Mouse (Mus musculus) ES-Bruce4 (cell line): ENCODE data around the gene Htr7. TPM values are rescaled to one million over a fixed set of nuclear protein-coding genes. Genes with fewer than 3 reads are reported as not detected.

Experiments
- H3K27ac ChIP-seq: 2 replicates; pipeline ENCODE4 v1.5.1; 2012; ENCODE audit warnings: low read length, inconsistent platforms; ENCODE audit not compliant: insufficient read depth
- H3K27me3 ChIP-seq: 2 replicates; pipeline ENCODE4 v1.6.1; 2012; ENCODE audit warnings: mild to moderate bottlenecking, low read length, inconsistent platforms; ENCODE audit not compliant: control insufficient read depth, poor library complexity, insufficient read depth, severe bottlenecking
- H3K36me3 ChIP-seq: 2 replicates; pipeline ENCODE4 v1.6.1; 2012; ENCODE audit warnings: inconsistent platforms, mild to moderate bottlenecking, low read length, moderate library complexity; ENCODE audit not compliant: control insufficient read depth, poor library complexity, insufficient read depth, severe bottlenecking
- H3K4me1 ChIP-seq: one replicate; pipeline ENCODE4 v1.8.1; 2011; ENCODE audit warnings: low read length; ENCODE audit not compliant: control insufficient read depth, insufficient read depth
- H3K4me3 ChIP-seq: 2 replicates; pipeline ENCODE4 v1.5.1; 2011; ENCODE audit warnings: low read depth, mild to moderate bottlenecking, low read length
- H3K9ac ChIP-seq: 2 replicates; pipeline ENCODE4 v1.6.1; 2012; ENCODE audit warnings: low read depth, mild to moderate bottlenecking, inconsistent platforms; ENCODE audit not compliant: poor library complexity, severe bottlenecking
- H3K9me3 ChIP-seq: replicated peaks from 2 replicates; pipeline ENCODE4 v1.6.1; 2012; ENCODE audit warnings: mild to moderate bottlenecking, low read length, inconsistent platforms; ENCODE audit not compliant: control insufficient read depth, poor library complexity, insufficient read depth, severe bottlenecking
- CTCF ChIP-seq: IDR thresholded peaks from one replicate; pipeline ENCODE4 v1.8.1; 2011; ENCODE audit warnings: low read depth, low read length
- EP300 ChIP-seq: IDR thresholded peaks from 2 replicates; pipeline ENCODE4 v1.6.1; 2011; ENCODE audit warnings: low read depth, low read length; ENCODE audit not compliant: insufficient read depth
- POLR2A ChIP-seq: IDR thresholded peaks from one replicate; pipeline ENCODE4 v1.8.1; 2011; ENCODE audit warnings: low read length; ENCODE audit not compliant: insufficient read depth
- polyA plus RNA-seq: library from polyadenylated mRNA; stranded (reverse); fragments of >200 nt; gene quantifications from 2 replicates; pipeline ENCODE4 v1.2.4, GENCODE M21; 2011; ENCODE audit warnings: low read depth; ENCODE audit not compliant: missing spikeins, insufficient read depth, insufficient read length

The Htr7 gene
- polyA plus RNA-seq, 1 experiment: not detected

GRCm38 (mm10) chr19:35997384-35997783 lies 59.9 kb downstream of the Htr7 start:
- TF ChIP-seq POLR2A: no peak
- TF ChIP-seq EP300: no peak
- TF ChIP-seq CTCF: no peak
- Histone ChIP-seq H3K9me3 (no peaks in the 10 kb centered on the region), H3K9ac (no peak overlapping the region), H3K27me3 (no peaks in the 10 kb centered on the region), H3K4me3 (no peak overlapping the region), H3K36me3 (no peaks in the 10 kb centered on the region), H3K4me1 (no peaks in the 10 kb centered on the region), H3K27ac (no peak overlapping the region)

GRCm38 (mm10) chr19:35987461-35987860 lies 69.8 kb downstream of the Htr7 start:
- no peaks in the 10 kb centered on the region for H3K9me3 ChIP-seq
- TF ChIP-seq CTCF (no peak), EP300 (no peak), POLR2A (no peak)
- H3K36me3 ChIP-seq: no peaks in the 10 kb centered on the region
- H3K27ac ChIP-seq: no peak overlapping the region
- no peaks in the 10 kb centered on the region for H3K4me1 ChIP-seq
- no peak overlapping the region for H3K9ac ChIP-seq
- no peak overlapping the region for H3K4me3 ChIP-seq
- no peaks in the 10 kb centered on the region for H3K27me3 ChIP-seq

- H3K4me3 ChIP-seq: no peak overlapping the region
- no peak overlapping the region for H3K27ac ChIP-seq
- no peaks in the 10 kb centered on the region for H3K36me3 ChIP-seq
- TF ChIP-seq EP300: no peak
- no peak for TF ChIP-seq CTCF
- TF ChIP-seq POLR2A: no peak
- no peaks in the 10 kb centered on the region for H3K4me1 ChIP-seq
- H3K9me3 ChIP-seq: no peaks in the 10 kb centered on the region
- H3K9ac ChIP-seq: no peak overlapping the region
- no peaks in the 10 kb centered on the region for H3K27me3 ChIP-seq
Observed at GRCm38 (mm10) chr19:35974681-35975080, 82.6 kb downstream of the Htr7 start.

GRCm38 (mm10) chr19:35957656-35958055 lies 99.7 kb downstream of the Htr7 start:
- TF ChIP-seq CTCF (no peak), POLR2A (no peak), EP300 (no peak)
- Histone ChIP-seq H3K4me3 (no peak overlapping the region), H3K9me3 (no peaks in the 10 kb centered on the region), H3K27ac (no peak overlapping the region), H3K4me1 (no peaks in the 10 kb centered on the region), H3K27me3 (no peaks in the 10 kb centered on the region), H3K36me3 (no peaks in the 10 kb centered on the region), H3K9ac (no peak overlapping the region)

- no peak overlapping the region for H3K9ac ChIP-seq
- no peak overlapping the region for H3K27ac ChIP-seq
- H3K4me1 ChIP-seq: no peaks in the 10 kb centered on the region
- H3K4me3 ChIP-seq: no peak overlapping the region
- H3K36me3 ChIP-seq: no peaks in the 10 kb centered on the region
- no peaks in the 10 kb centered on the region for H3K27me3 ChIP-seq
- H3K9me3 ChIP-seq: no peaks in the 10 kb centered on the region
- TF ChIP-seq POLR2A (no peak), EP300 (no peak), CTCF (no peak)
Observed at GRCm38 (mm10) chr19:35955698-35956097, 101.6 kb downstream of the Htr7 start.

GRCm38 (mm10) chr19:35949888-35950287 lies 107.4 kb downstream of the Htr7 start:
- H3K9me3 ChIP-seq: no peaks in the 10 kb centered on the region
- TF ChIP-seq CTCF (no peak), EP300 (no peak), POLR2A (no peak)
- H3K27ac ChIP-seq: no peak overlapping the region
- H3K4me3 ChIP-seq: no peak overlapping the region
- no peaks in the 10 kb centered on the region for H3K36me3 ChIP-seq
- no peak overlapping the region for H3K9ac ChIP-seq
- H3K27me3 ChIP-seq: no peaks in the 10 kb centered on the region
- no peaks in the 10 kb centered on the region for H3K4me1 ChIP-seq
